Mouse (Mus musculus): ENCODE measurements around the gene Kcnmb2.

DNA sequence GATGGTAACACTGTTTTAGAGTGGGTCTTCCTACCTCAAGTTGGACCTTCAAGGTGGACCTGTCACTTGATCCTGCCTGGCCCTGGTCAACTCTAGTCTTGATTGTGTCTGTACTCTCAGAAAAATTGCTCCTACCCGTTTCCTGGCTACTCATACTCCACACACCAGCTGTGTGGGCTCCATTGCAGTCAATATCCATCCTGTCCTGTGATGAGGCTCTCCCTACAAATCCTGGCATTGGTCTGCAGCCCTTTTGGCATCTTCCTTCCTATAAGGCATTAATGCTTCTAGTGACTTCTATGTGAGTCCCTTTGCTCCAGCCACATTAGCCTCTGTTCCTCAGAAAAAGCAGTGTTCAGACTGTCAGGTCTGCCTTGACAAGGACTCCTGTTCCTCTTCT lies 228.4 kb downstream of the Kcnmb2 start:
- no peak for TF ChIP-seq CTCF (IDR thresholded peaks at IDR 0.05)
- TF ChIP-seq EP300 (IDR thresholded peaks at IDR 0.05): no peak

All from lung, postnatal 0 days (tissue).